Mouse (Mus musculus) brain, embryonic 14.5 days (tissue): Measurements from ENCODE around the gene Zbtb16.

Experiments
- CTCF ChIP-seq: fragments of 200-500 bp; IDR thresholded peaks from 2 replicates; pipeline ENCODE4 v1.5.1; 2012; ENCODE audit warnings: inconsistent platforms, mild to moderate bottlenecking, moderate library complexity, borderline replicate concordance; ENCODE audit not compliant: insufficient read depth, insufficient read length; ENCODE audit errors: extremely low read depth
- POLR2A ChIP-seq: fragments of 200-500 bp; IDR thresholded peaks from 2 replicates; pipeline ENCODE4 v1.6.1; 2012; ENCODE audit warnings: mild to moderate bottlenecking, inconsistent platforms, borderline replicate concordance; ENCODE audit not compliant: poor library complexity, insufficient read depth, insufficient read length, severe bottlenecking; ENCODE audit errors: extremely low read depth

DNA sequence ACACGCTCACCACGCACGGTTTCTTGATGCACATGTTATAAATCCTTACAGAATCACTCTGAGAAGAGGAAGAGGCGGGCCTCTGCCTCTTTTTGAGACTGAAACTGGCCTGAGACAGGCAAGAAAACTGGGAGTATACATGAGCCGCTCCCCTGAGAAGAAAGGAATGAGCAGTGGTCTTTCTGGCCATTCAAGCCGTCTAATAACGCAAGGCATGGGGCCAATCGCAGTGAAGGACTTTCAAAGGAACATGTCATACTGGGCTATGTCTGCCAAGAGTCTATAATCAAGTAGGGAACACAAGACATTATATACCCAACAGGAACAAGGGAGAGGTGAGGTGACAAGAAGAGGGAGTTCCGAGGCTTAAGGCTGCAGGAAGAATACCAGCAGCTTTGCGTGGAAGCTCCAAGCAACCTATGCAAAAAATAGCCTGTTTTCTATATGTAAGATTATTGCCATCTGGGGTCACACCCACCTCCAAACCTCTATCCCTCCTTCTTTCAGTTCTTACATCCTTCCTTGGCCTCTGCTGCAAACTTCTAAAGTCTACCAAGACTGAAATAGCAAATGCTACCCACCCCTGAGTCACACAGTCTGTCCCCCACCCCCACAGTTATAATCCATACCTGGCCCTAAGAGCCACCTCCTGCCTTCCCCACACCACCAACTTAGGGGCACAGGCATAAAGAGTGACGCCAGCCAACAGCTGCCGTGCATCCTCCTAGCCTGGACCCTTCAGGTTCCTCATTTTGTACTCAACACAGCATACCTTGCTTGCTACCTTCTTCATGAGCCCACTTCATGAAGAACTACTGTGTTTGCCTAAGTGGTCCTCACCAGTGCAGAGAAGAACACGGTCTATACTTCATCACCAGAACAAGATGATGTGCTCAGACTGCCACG, 74.0 kb downstream of the Zbtb16 start:
- TF ChIP-seq CTCF (no peak), POLR2A (no peak)
